In genomic region chr14:19986614-19987357, GRCm38 (mm10) we compare ENCODE assay signal across 8 mouse cellular contexts. TPM values are rescaled to one million over a fixed set of nuclear protein-coding genes. Genes with fewer than 3 reads are reported as not detected.
DNase-seq lines count a peak whose midpoint lies in the region; ATAC-seq and TF ChIP-seq lines count a peak whose summit lies in the region.

No protein-coding gene starts in this region.

- H3K36me3 ChIP-seq in forebrain, embryonic 12.5 days (replicated peaks): no peaks in the 10 kb centered on the region
- H3K36me3 ChIP-seq in heart, postnatal 0 days (replicated peaks; ENCODE audit: control insufficient read depth, insufficient read depth, low read length): no peaks in the 10 kb centered on the region
- H3K36me3 ChIP-seq in liver, embryonic 14.5 days (replicated peaks; ENCODE audit: control insufficient read depth, insufficient read depth, low read depth): no peaks in the 10 kb centered on the region

- TF ChIP-seq EP300 in heart, postnatal 0 days (IDR thresholded peaks at IDR 0.05; ENCODE audit: low read depth): no peak
- TF ChIP-seq EP300 in liver, embryonic 14.5 days (IDR thresholded peaks at IDR 0.05; ENCODE audit: low read depth): no peak

- H3K4me2 ChIP-seq in forebrain, embryonic 12.5 days: peak overlapping the region; percentile 56
- H3K4me2 ChIP-seq in heart, postnatal 0 days (ENCODE audit: low read depth, low read length): peak overlapping the region; percentile 48
- peak overlapping the region; percentile 15; the same call in 1 of the 2 replicates for H3K4me2 ChIP-seq in liver, embryonic 14.5 days (ENCODE audit: low read depth)

- no peaks in the 10 kb centered on the region for H3K9me3 ChIP-seq in forebrain, embryonic 12.5 days
- no peaks in the 10 kb centered on the region for H3K9me3 ChIP-seq in heart, postnatal 0 days (replicated peaks; ENCODE audit: control insufficient read depth, low read length)
- no peaks in the 10 kb centered on the region for H3K9me3 ChIP-seq in liver, embryonic 14.5 days (ENCODE audit: control insufficient read depth, low read length)

- 0 out of 2 replicates have a peak, but pooled peaks have one; percentile 4 for TF ChIP-seq POLR2A in brain, embryonic 14.5 days (IDR thresholded peaks at IDR 0.05; ENCODE audit: borderline replicate concordance, extremely low read depth, insufficient read depth, insufficient read length, poor library complexity, severe bottlenecking)

- H3K4me3 ChIP-seq in forebrain, embryonic 12.5 days (replicated peaks): peak overlapping the region; percentile 31
- H3K4me3 ChIP-seq in heart, postnatal 0 days (ENCODE audit: low read depth, low read length): peak overlapping the region; percentile 13; the same call in 1 of the 2 replicates
- H3K4me3 ChIP-seq in liver, embryonic 14.5 days (ENCODE audit: insufficient read depth in 1 of 2, low read depth in 2 of 2, low read length in 2 of 2): no peak overlapping the region

- peaks cover 41% of the 10 kb centered on the region for H3K4me1 ChIP-seq in forebrain, embryonic 12.5 days
- peaks cover 22% of the 10 kb centered on the region; the same call in 1 of the 2 replicates for H3K4me1 ChIP-seq in heart, postnatal 0 days (ENCODE audit: control insufficient read depth, insufficient read depth)
- H3K4me1 ChIP-seq in liver, embryonic 14.5 days (replicated peaks; ENCODE audit: control insufficient read depth in 2 of 2, insufficient read depth in 2 of 2, low read length in 1 of 2): peaks cover 0 to 17% of the 10 kb centered on the region in 2 experiments; a peak in 2 of 4 replicates

- peak overlapping the region; percentile 65 for H3K9ac ChIP-seq in forebrain, embryonic 12.5 days
- H3K9ac ChIP-seq in heart, postnatal 0 days (replicated peaks; ENCODE audit: low read depth, low read length): no peak overlapping the region
- no peak overlapping the region for H3K9ac ChIP-seq in liver, embryonic 14.5 days (replicated peaks)

- TF ChIP-seq CTCF in brain, embryonic 14.5 days (IDR thresholded peaks at IDR 0.05; ENCODE audit: borderline replicate concordance, extremely low read depth, insufficient read depth, insufficient read length): no peak
- TF ChIP-seq CTCF in heart, postnatal 0 days (IDR thresholded peaks at IDR 0.05; ENCODE audit: low read depth): no peak
- TF ChIP-seq CTCF in liver, embryonic 14.5 days (IDR thresholded peaks at IDR 0.05; ENCODE audit: low read depth): no peak

- no peaks in the 10 kb centered on the region for H3K27me3 ChIP-seq in forebrain, embryonic 12.5 days
- no peaks in the 10 kb centered on the region for H3K27me3 ChIP-seq in heart, postnatal 0 days (ENCODE audit: control insufficient read depth, insufficient read depth, low read length)
- H3K27me3 ChIP-seq in liver, embryonic 14.5 days (ENCODE audit: control insufficient read depth, insufficient read depth, low read length): no peaks in the 10 kb centered on the region; the same call in 1 of the 2 replicates

- peak; percentile 37 to 42 for DNase-seq in CD8-positive naive resting alpha-beta T cell, adult 2 months (ENCODE audit: low read depth in 2 of 2, low spot score in 2 of 2)
- peak; percentile 98 for DNase-seq in brain, embryonic 14.5 days (ENCODE audit: low read depth)
- DNase-seq in heart, postnatal 0 days (ENCODE audit: low spot score): peak; percentile 40
- DNase-seq in kidney, postnatal 14 days: peak; percentile 85
- no peak for DNase-seq in liver, embryonic 14.5 days (ENCODE audit: low read depth in 3 of 3, low spot score in 3 of 3)
- DNase-seq in neural tube, embryonic 10.5 days (ENCODE audit: extremely low spot score, low spot score): peak; percentile 96
- peak; percentile 58 for DNase-seq in testis, postnatal 10 days (ENCODE audit: low spot score)

- ATAC-seq in forebrain, embryonic 12.5 days (ENCODE audit: low FRiP score): peak; percentile 93
- ATAC-seq in heart, postnatal 0 days (ENCODE audit: insufficient read depth, low read depth): peak; percentile 57
- ATAC-seq in liver, embryonic 14.5 days (ENCODE audit: insufficient read depth): no peak

- WGBS in forebrain, embryonic 12.5 days: 2% methylated on average over 13 of the region's 13 CpGs
- 26% methylated on average over 13 of the region's 13 CpGs for WGBS in heart, postnatal 0 days
- WGBS in liver, embryonic 14.5 days (ENCODE audit: insufficient replicate concordance): 3% methylated on average over 13 of the region's 13 CpGs

- H3K27ac ChIP-seq in forebrain, embryonic 12.5 days: peak overlapping the region; percentile 100
- H3K27ac ChIP-seq in heart, postnatal 0 days (ENCODE audit: low read depth): peak overlapping the region; percentile 89
- no peak overlapping the region for H3K27ac ChIP-seq in liver, embryonic 14.5 days

RNA-seq across cellular contexts. Expression of gene Gng2, which starts 9.4 kb away (rescaled TPM):
- polyA plus RNA-seq in brain, embryonic 14.5 days (2012; rRNA removed): 278 and 363 TPM in 2 replicates
- 187 and 202 TPM in 2 replicates for polyA plus RNA-seq in forebrain, embryonic 12.5 days (2016; fragmentation: Nextera tagmentation; extraction: Ambion mirVana)
- 31.8 and 48.0 TPM in 2 replicates for total RNA-seq in heart, postnatal 0 days (2014; rRNA removed; ENCODE audit: low replicate concordance)
- 47.1 and 56.7 TPM in 2 replicates for polyA plus RNA-seq in heart, postnatal 0 days (2015; fragmentation: Nextera tagmentation; extraction: Ambion mirVana)
- 2.7 and 5.2 TPM in 2 replicates for polyA plus RNA-seq in liver, embryonic 14.5 days (2012; rRNA removed)
- polyA plus RNA-seq in liver, embryonic 14.5 days (2014; fragmentation: Nextera tagmentation; extraction: Ambion mirVana): 6.7 and 8.7 TPM in 2 replicates

Comparison
In these comparisons a context has a peak if more than half of its experiments do, and no peak if none do; other contexts are left out.
1. DNase-seq: peak in CD8-positive naive resting alpha-beta T cell, adult 2 months (2 of 2), brain, embryonic 14.5 days (single experiment), heart, postnatal 0 days (single experiment), kidney, postnatal 14 days (single experiment), neural tube, embryonic 10.5 days (single experiment) and testis, postnatal 10 days (single experiment); none in liver, embryonic 14.5 days (0 of 3).
2. H3K4me3 ChIP-seq: peak in forebrain, embryonic 12.5 days (single experiment) and heart, postnatal 0 days (single experiment); none in liver, embryonic 14.5 days (0 of 2).
3. Peak in every context shown above with its lines, with median percentiles within 50 percentile points of each other: H3K4me2 ChIP-seq.